Mouse (Mus musculus) hindbrain, embryonic 14.5 days (tissue): ENCODE data around the gene 1700001K19Rik. TPM values are rescaled to one million over a fixed set of nuclear protein-coding genes. Genes with fewer than 3 reads are reported as not detected.
"Not testable (repeated sequence)": the region's sequence is repeated elsewhere in the genome, so short reads cannot be mapped to it uniquely, and the experiment has no call there.

Experiments
- ATAC-seq: fragments of 200-750 bp; cut with Nextera tagmentation; 2 replicates; pipeline ENCODE4 v1.8.0; 2017; ENCODE audit warnings: moderate number of reproducible peaks, mild to moderate bottlenecking, moderate TSS enrichment, moderate library complexity; ENCODE audit not compliant: low FRiP score
- DNase-seq: peaks from one replicate; pipeline ENCODE4 v3.0.0-alpha.2; 2015; ENCODE audit warnings: low spot score
- H3K27ac ChIP-seq: fragments of 300-500 bp; sonication (generic); 2 replicates; pipeline ENCODE4 v1.5.1; 2014; ENCODE audit warnings: mild to moderate bottlenecking, moderate library complexity
- H3K27me3 ChIP-seq: fragments of 300-500 bp; sonication (generic); 2 replicates; pipeline ENCODE4 v1.6.1; 2014; ENCODE audit warnings: mild to moderate bottlenecking, low read length, mixed read lengths; ENCODE audit not compliant: control insufficient read depth, insufficient read depth
- H3K36me3 ChIP-seq: fragments of 300-500 bp; sonication (generic); replicated peaks from 2 replicates; pipeline ENCODE4 v1.6.1; 2014; ENCODE audit not compliant: control insufficient read depth, insufficient read depth
- H3K4me1 ChIP-seq: fragments of 300-500 bp; sonication (generic); replicated peaks from 2 replicates; pipeline ENCODE4 v1.6.1; 2014; ENCODE audit warnings: antibody characterized with exemption, low read length, mixed read lengths; ENCODE audit not compliant: control insufficient read depth, insufficient read depth
- H3K4me2 ChIP-seq: fragments of 300-500 bp; sonication (generic); replicated peaks from 2 replicates; pipeline ENCODE4 v1.6.1; 2014; ENCODE audit warnings: mild to moderate bottlenecking, moderate library complexity
- H3K4me3 ChIP-seq: fragments of 300-500 bp; sonication (generic); replicated peaks from 2 replicates; pipeline ENCODE4 v1.5.1; 2014; ENCODE audit warnings: mild to moderate bottlenecking, low read length
- H3K9ac ChIP-seq: fragments of 300-500 bp; sonication (generic); 2 replicates; pipeline ENCODE4 v1.6.1; 2014
- H3K9me3 ChIP-seq: fragments of 300-500 bp; sonication (generic); 2 replicates; pipeline ENCODE4 v1.6.1; 2016; ENCODE audit warnings: low read length; ENCODE audit not compliant: control insufficient read depth
- WGBS: fragments of 180-500 bp; shearing (Covaris S2); extraction: QIAGEN DNeasy Blood & Tissue Kit; methylation state at CpG from one replicate; pipeline ENCODE4 v1.1.7; 2014; 5-methylcytosine and 5-hydroxymethylcytosine counted together
- polyA plus RNA-seq: library from polyadenylated mRNA; unstranded; fragments of >200 nt; fragmentation: Nextera tagmentation; extraction: Ambion mirVana; gene quantifications from 2 replicates; pipeline ENCODE4 v1.2.1, GENCODE M21; 2014

The 1700001K19Rik gene
- polyA plus RNA-seq, 1 experiment from 2014 or later = 0.28 TPM

GRCm38 (mm10) chr12:110698080-110698479 is 15.7 kb upstream of the 1700001K19Rik start:
- DNase-seq = no peak
- Histone ChIP-seq H3K27me3 (no peaks in the 10 kb centered on the region), H3K36me3 (peaks cover 17% of the 10 kb centered on the region), H3K4me2 (no peak overlapping the region), H3K27ac (no peak overlapping the region), H3K9ac (no peak overlapping the region), H3K4me1 (peaks cover 8% of the 10 kb centered on the region), H3K4me3 (no peak overlapping the region), H3K9me3 (no peaks in the 10 kb centered on the region)
- ATAC-seq = no peak
- 83% methylated on average over 1 of the region's 1 CpGs for WGBS

- ATAC-seq = no peak
- Histone ChIP-seq H3K4me1 (peaks cover 8% of the 10 kb centered on the region), H3K4me3 (no peak overlapping the region), H3K4me2 (no peak overlapping the region), H3K27ac (0 out of 2 replicates have a peak overlapping the region, but pooled peaks have one; percentile 85), H3K27me3 (no peaks in the 10 kb centered on the region), H3K9me3 (no peaks in the 10 kb centered on the region), H3K36me3 (peaks cover 24% of the 10 kb centered on the region), H3K9ac (peak overlapping the region; percentile 80; the same call in 1 of the 2 replicates)
- 80% methylated on average over 5 of the region's 5 CpGs for WGBS
- no peak for DNase-seq
Observed at GRCm38 (mm10) chr12:110697457-110697856, 15.0 kb upstream of the 1700001K19Rik start.

GRCm38 (mm10) chr12:110696975-110697400 is 14.6 kb upstream of the 1700001K19Rik start:
- Histone ChIP-seq H3K4me2 (peak overlapping the region; percentile 79), H3K27me3 (no peaks in the 10 kb centered on the region), H3K36me3 (peaks cover 26% of the 10 kb centered on the region), H3K4me3 (peak overlapping the region; percentile 69), H3K27ac (peak overlapping the region; percentile 85), H3K4me1 (peaks cover 8% of the 10 kb centered on the region), H3K9me3 (no peaks in the 10 kb centered on the region), H3K9ac (peak overlapping the region; percentile 80)
- WGBS = 52% methylated on average over 9 of the region's 9 CpGs
- ATAC-seq = no peak
- no peak for DNase-seq

- Histone ChIP-seq H3K27me3 (no peaks in the 10 kb centered on the region), H3K9ac (peak overlapping the region; percentile 89), H3K36me3 (peaks cover 32% of the 10 kb centered on the region), H3K4me2 (peak overlapping the region; percentile 79), H3K4me1 (peaks cover 8% of the 10 kb centered on the region), H3K4me3 (peak overlapping the region; percentile 69), H3K27ac (peak overlapping the region; percentile 94), H3K9me3 (no peaks in the 10 kb centered on the region)
- ATAC-seq (peak; percentile 97), DNase-seq (peak; percentile 99)
- under 1% methylated on average over 83 of the region's 89 CpGs for WGBS
Observed at GRCm38 (mm10) chr12:110696173-110696974, 14.0 kb upstream of the 1700001K19Rik start.

GRCm38 (mm10) chr12:110695676-110696171 is 13.3 kb upstream of the 1700001K19Rik start:
- DNase-seq (peak; percentile 65), ATAC-seq (peak; percentile 65)
- Histone ChIP-seq H3K27me3 (no peaks in the 10 kb centered on the region), H3K9me3 (no peaks in the 10 kb centered on the region), H3K9ac (peak overlapping the region; percentile 89), H3K4me2 (peak overlapping the region; percentile 69), H3K27ac (peak overlapping the region; percentile 94), H3K4me1 (peaks cover 8% of the 10 kb centered on the region), H3K4me3 (peak overlapping the region; percentile 69), H3K36me3 (peaks cover 35% of the 10 kb centered on the region)
- under 1% methylated on average over 53 of the region's 55 CpGs for WGBS

GRCm38 (mm10) chr12:110693378-110693777 is 11.0 kb upstream of the 1700001K19Rik start:
- not testable (repeated sequence) for H3K9me3 ChIP-seq, H3K9ac ChIP-seq, H3K4me2 ChIP-seq, H3K27ac ChIP-seq, H3K27me3 ChIP-seq, H3K4me3 ChIP-seq, ATAC-seq, H3K4me1 ChIP-seq, DNase-seq
- 72% methylated on average over 5 of the region's 5 CpGs for WGBS
- peaks cover 57% of the 10 kb centered on the region for H3K36me3 ChIP-seq

- 91% methylated on average over 6 of the region's 6 CpGs for WGBS
- Histone ChIP-seq H3K9me3 (no peaks in the 10 kb centered on the region), H3K4me1 (peaks cover 8% of the 10 kb centered on the region), H3K27ac (no peak overlapping the region), H3K27me3 (no peaks in the 10 kb centered on the region), H3K4me2 (no peak overlapping the region), H3K9ac (no peak overlapping the region), H3K36me3 (peaks cover 78% of the 10 kb centered on the region), H3K4me3 (no peak overlapping the region)
- ATAC-seq (no peak), DNase-seq (no peak)
Observed at GRCm38 (mm10) chr12:110689919-110690643, 7.7 kb upstream of the 1700001K19Rik start.

- 96% methylated on average over 3 of the region's 3 CpGs for WGBS
- ATAC-seq, H3K4me1 ChIP-seq, H3K4me3 ChIP-seq, H3K4me2 ChIP-seq, H3K9me3 ChIP-seq, H3K27me3 ChIP-seq, DNase-seq, H3K27ac ChIP-seq, H3K9ac ChIP-seq: not testable (repeated sequence)
- peaks cover 68% of the 10 kb centered on the region for H3K36me3 ChIP-seq
Observed at GRCm38 (mm10) chr12:110688921-110689320, 6.5 kb upstream of the 1700001K19Rik start.
